Mouse (Mus musculus) monocyte, adult 5-6 weeks (primary cell): ENCODE measurements around the gene Cux1. TPM values are rescaled to one million over a fixed set of nuclear protein-coding genes. Genes with fewer than 3 reads are reported as not detected.

Source experiments
- ATAC-seq: fragments of 153-309, 156-312 bp; replicated peaks from 2 replicates; pipeline ENCODE4 v1.8.0; 2017; ENCODE audit warnings: mild to moderate bottlenecking; ENCODE audit not compliant: low TSS enrichment, insufficient number of reproducible peaks, severe bottlenecking, poor library complexity, low FRiP score
- total RNA-seq: library from RNA; stranded (forward); fragments of 200-1000, 200-491, 200-594 nt; gene quantifications from 3 replicates; pipeline ENCODE4 v1.2.3, GENCODE M21; 2017

Cux1 gene
- 61.3 to 96.3 TPM (median 79.9 TPM) in 3 replicates for total RNA-seq

- peak; percentile 80 for ATAC-seq
Observed at GRCm38 (mm10) chr5:136567176-136568025, at the start of gene Cux1. TSS of gene Cux1 (minus strand) at chr5:136567490.

- no peak for ATAC-seq
Observed at GRCm38 (mm10) chr5:136612391-136612790, 45.1 kb upstream of the Cux1 start.

DNA sequence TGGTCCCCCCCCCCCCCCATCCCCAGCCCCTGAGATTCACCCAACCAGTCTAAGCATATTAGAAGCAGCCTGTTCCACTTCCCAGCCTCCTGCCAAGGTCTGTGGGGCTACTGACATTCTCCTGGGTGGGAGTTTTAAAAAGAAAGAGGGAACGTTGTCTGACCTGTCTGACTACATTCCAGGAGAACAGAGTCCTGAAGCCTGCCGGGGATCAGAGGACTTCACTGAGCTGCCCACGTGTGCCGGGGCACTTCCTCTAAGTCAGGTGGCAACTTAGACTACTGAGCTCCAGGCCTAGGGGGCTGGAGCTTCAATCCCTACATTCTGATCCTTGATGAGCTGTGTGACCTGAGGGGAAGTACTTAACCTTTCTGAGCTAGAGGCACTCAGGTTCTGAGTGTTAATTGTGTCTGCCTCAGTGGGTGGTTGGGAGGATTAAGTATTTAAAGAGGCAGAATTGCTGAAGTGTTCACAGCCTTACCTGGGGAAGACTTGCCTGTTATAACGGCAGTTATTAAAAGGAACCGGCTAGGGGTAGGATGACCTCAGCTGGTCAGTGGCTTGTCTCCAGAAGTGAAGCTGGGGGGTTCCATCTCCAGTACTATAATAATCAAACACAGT lies 41.6 kb upstream of the Cux1 start:
- no peak for ATAC-seq

DNA sequence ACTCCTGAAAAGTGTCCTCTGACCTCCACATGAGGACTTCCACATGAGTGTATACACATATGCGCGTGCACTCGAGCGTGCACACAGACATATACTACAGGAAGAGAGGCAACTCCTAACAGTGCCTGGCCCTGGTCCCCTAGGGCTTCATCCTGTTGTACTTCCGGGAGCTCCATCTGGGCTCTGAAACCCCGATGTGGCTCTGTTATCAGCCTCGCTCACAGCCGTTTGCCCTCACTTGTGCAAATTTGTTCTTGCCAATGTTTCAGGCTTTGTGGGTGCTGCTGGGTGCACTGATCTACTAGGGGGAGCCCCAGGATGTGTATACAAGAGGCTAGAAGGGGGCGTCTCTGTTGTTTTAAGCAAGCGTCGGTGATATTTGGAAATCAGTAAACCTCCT lies 37.9 kb upstream of the Cux1 start:
- ATAC-seq = no peak

GRCm38 (mm10) chr5:136603176-136603964 lies 36.1 kb upstream of the Cux1 start:
- no peak for ATAC-seq

GRCm38 (mm10) chr5:136600511-136600910 lies 33.2 kb upstream of the Cux1 start:
- ATAC-seq = no peak

DNA sequence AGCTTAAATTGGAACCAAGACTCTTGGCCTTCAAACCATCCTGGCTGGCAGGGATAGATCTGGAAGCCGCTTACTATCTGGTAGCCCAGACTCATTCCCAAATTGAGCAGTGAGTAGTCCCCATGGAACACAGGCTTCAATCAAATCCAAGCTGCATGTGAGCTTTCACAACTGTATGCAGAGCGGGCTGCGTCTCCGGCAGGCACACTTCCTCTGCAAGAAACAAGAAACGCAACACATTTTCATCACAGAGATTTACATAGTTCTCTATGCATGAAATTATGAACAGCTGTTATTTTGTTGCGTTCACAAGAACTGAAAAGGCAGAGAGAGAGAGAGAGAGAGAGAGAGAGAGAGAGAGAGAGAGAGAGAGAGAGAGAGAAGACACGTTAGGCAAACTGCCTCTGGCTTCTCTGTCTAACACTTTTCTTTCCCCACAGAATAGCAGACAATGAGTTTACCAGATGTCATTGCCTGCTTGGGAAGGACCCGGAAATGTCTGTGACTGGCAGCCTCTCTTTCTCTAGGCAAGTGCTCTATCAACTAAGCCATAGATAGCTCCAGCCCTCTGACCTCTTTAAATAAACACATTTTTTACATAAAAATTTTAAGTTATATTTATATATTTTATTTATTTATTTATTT lies 27.7 kb upstream of the Cux1 start:
- no peak for ATAC-seq

DNA sequence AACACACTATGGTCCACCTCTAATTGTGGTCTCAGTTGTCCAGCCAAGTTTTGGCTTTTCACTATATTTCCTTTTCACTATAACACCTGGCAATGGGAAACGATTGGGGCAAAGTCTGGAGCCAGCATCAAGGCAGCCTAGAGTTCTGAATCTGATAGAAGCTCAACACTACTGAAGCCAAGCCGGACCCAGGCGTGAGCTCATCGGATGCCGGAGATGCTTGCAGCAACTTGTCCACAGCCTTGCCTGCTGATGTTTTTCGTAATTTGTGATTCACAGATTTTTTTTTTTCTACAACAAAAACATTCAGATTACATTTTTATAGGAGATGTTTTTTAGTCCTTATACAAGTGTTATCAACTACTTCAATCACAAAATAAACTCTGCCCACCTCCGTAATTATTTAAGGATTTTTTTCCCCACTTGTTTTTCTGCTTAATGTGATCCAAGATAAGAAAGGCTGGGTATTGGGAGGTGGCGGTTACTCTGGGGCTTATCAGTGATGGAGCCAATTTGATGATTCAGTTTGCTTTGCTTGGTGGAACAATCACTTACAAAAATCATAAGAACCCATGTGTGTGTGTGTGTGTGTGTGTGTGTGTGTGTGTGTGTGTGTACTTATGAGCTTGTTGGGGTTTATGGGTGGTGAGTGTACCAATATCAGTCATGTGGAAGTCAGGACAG lies 24.7 kb upstream of the Cux1 start:
- ATAC-seq = no peak

DNA sequence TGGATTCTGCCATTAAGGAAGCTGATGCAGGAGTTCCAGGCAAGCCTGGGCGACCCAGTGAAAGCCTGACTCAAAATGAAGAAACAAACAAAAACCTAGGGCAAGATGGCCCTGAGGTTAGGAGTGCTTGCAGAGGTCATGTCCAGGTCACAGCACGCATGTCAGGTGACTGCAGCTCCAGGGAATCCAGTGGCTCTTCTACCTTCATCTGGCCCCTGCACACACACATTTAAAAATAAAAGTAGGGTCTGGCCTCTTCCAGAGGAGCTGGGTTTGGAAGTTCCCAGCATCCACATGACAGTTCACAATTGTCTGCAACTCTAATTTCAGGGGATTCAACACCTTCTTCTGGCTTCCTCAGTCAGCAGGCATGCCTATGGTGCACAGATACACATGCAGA lies 21.7 kb upstream of the Cux1 start:
- no peak for ATAC-seq

- no peak for ATAC-seq
Observed at GRCm38 (mm10) chr5:136588471-136588870, 21.2 kb upstream of the Cux1 start.

- ATAC-seq = no peak
Observed at GRCm38 (mm10) chr5:136584676-136585285, 17.5 kb upstream of the Cux1 start.

GRCm38 (mm10) chr5:136583666-136584464 lies 16.6 kb upstream of the Cux1 start:
- peak; percentile 92 for ATAC-seq

DNA sequence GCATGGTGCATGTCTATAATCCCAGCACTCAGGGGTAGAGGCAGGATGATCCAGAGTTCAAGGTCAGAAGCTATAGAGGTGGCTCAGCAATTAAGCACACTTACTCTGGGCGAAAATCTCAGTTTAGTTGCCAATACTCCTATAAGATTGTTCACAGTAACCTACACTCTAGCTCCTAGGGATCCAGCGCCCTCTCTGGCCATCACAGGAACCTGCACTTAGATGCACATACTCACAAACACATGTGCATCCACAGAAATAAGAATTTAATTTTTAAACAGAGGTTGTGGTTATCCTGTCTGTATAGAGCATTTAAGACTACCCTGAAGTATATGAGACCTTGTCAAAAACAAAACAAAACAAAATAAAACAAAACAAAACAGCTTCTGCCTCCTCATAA lies 16.0 kb upstream of the Cux1 start:
- no peak for ATAC-seq

DNA sequence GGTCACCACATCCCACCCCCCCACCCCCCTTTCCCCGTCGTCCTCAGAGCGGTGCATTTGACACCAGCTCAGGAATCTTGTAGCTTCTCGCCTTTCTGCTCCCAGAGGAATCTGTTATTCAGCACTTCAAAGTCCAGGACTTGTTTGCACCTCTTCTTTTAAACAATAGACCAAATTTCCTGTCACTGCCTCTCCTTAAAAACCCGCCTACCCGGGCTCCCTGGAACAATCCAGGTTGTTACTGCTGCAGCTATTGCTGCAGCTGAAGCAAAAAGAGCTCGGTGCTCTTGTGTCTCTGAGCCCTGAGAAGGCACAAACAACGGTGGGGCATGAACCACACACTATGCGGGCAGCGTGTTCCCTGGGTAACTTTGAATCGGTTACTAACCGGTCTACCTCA lies 14.9 kb upstream of the Cux1 start:
- ATAC-seq = no peak

DNA sequence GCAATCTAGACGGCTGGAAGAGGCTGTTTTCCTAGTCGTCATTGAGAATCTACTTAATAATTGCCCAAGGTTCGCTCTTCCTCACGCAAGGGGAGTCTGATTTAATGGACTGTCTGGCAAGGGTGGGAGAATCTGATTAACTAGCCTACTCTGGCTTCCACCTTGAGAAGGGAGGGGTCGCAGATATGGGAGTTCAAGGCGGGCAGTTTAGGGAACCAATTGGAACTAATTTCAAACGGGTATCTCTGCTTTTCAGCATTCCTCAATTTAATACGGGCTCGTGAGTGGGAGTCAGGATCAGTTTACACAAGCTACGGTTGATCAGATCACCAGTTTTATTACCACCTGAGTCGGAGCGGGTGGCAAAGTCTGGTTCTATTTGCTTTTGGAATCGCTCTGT lies 14.3 kb upstream of the Cux1 start:
- ATAC-seq = no peak

- 0 out of 2 replicates have a peak, but pooled peaks have one; percentile 25 for ATAC-seq
Observed at GRCm38 (mm10) chr5:136581166-136581565, 13.9 kb upstream of the Cux1 start.

GRCm38 (mm10) chr5:136578201-136578600 lies 10.9 kb upstream of the Cux1 start:
- ATAC-seq = no peak
